Mouse (Mus musculus): Measurements from ENCODE around the gene Tdrd7. TPM values are rescaled to one million over a fixed set of nuclear protein-coding genes. Genes with fewer than 3 reads are reported as not detected.
A peak's percentile ranks its signal among the peaks of the same experiment; 100 is the strongest.

Tdrd7 gene
- total RNA-seq, 2 experiments from 2014 or later: 16.8 to 21.0 TPM

DNA sequence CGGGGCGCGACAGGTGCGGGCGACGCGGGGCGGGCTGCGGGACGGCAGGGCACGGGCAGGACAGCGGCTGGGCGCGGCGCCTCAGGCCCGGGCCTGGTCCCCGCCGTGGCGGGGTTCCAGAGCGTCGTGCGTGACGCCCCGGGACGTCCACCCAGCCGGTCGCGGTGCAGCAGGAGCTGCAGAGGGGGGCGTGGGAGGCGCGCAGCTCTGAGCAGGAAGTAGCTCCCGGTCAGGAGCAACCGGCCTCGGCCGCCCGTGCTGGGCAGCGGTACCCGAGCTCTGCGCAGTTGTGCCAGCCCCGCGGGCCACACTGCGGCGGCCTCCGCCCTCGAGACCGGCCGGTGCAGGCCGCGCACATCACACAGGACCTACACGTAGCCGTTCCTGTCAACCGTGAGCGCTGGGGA is 7.3 kb downstream of the Tdrd7 start:
- DNase-seq: peak; percentile 73

DNA sequence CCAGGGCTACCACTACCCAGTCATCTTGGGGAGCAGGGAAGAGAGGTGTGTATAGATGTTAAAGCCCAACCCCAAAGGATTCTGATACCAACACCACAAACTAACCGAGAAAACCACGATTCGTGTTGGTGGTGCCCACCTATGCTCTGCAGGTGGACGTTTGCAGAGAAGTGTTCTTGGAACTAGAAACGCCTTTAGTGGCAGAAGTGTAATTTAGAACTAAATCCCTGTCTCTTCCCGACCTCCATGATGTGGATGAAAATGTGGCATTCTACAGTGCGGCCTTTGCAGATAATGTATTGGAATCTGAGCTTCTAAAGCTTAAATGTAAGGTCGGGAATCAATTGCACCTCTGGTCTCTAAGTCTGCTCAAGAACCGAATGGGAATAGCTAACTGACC is 7.8 kb downstream of the Tdrd7 start:
- no peak for DNase-seq

DNA sequence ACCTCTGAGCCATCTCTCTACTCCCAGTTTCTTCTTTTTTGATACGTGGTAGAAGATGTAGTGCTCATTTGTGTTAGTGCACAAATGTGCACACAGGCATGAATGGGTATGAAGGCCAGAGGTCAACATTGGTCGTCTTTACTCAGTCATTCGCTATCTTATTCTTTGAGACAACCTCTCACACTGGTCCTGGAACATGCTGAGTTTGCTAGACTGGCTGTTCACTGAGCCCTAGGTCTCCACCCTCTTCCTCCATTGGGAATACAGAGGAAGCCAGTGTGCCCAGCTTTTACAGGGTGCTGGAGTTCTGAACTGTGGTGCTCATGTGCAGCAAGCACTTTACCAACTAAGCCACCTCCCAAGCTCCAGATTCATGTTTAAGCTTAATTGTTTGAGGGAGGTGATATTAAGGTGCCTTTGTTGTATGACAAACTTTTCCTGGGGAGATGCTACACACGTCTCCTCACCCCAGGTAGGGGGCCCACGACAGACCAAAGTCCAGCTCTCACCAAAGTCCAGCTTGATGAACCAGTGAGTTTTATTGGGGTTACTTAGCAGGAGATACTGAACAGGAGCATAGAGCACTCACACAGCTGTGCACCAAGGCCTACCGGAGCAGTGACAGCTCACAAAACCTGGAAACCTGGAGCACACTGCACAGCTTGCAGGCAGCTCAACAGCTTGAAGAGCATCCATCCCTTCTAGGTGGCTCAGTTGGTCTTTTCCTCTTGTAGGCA is 12.0 kb downstream of the Tdrd7 start:
- no peak for DNase-seq

DNA sequence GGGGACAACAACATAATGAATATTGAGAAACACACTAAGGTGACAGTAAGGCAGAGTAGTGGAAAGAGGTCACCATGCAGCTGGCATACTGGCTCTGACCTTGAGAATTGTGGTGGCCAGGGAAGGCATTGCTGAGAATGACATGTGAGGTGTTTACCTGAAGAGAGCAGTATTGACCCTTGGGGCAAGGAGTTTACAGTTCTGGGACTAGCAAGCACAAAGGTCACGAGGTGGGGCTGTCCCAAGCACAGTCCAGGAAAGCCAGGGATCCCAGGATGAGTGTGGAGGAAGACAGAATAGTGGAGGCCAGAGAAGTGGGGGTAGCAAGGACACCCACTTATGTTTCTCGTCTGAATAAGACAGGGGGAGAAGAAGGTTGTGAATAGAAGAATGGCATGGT is 14.8 kb downstream of the Tdrd7 start:
- no peak for DNase-seq

DNA sequence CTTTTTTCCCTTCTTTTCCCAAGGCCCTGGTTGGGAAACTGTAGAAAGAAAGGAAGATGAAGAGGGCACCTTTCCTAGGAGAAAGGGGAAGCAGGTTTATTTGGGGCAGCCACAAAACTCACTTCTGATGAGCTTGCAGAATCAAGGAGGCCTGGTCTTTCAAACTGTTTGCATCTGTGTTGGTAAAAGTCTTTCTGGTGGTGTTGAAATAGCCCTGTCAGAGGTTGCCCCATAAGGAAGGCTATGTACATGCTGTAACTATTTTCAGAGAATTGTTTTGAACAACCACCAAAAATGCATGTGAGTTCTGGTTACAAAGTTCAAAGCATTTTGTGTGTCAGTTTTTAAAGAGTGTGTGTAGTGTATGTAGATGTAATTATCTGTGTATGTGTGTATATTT is 15.9 kb downstream of the Tdrd7 start:
- no peak for DNase-seq

DNA sequence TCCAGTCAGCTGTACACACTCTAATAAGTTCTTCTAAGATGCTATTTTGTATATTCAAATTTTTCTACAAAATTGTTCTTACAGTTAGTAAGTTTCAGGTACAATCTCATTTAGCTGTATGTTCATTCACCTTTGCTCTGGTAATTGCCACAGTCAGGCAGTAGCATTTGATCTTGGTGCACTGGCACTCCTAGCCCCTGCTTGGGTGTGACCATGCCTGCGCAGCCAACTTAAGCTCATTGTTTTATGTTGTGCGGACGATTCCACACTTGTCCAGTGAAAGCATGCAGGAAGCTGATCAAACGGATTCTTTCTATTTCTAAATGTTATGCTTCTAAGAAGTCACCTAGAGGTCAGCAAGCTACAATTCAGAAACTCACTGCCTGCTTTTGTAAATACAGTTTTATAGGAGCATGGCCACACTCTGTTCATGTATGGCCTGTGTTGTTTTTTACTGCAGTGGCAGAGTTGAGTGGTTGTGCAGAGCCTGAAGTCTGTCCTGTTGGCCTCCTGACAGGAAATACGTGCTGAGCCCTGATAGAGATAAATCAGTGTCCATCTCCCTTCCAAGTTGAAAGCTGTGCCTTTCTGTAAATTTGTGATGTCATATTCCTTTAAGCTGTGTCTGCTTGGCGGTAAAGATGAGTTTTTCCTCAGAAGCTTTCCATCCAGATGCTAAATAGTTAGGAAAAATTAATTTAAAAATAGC is 25.4 kb downstream of the Tdrd7 start:
- no peak for DNase-seq

DNA sequence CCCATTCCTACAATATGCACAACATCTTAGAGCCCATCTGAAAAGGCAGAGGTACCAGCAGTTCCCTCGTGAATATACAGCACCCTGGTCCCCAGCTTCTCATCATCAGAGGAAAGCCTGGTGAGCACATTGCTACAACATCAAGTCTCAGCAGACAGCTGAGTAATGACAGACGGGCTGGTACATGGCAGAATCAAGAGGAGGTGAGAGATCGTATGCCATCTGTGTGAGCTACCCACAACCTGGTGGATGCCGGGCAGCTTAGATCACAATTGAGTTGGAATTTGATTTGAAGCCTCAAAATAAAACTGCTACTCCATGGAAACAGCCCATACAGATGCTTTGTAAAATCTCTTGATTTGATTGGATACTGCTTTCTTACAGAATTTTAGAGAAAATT is 33.4 kb downstream of the Tdrd7 start:
- DNase-seq: no peak

DNA sequence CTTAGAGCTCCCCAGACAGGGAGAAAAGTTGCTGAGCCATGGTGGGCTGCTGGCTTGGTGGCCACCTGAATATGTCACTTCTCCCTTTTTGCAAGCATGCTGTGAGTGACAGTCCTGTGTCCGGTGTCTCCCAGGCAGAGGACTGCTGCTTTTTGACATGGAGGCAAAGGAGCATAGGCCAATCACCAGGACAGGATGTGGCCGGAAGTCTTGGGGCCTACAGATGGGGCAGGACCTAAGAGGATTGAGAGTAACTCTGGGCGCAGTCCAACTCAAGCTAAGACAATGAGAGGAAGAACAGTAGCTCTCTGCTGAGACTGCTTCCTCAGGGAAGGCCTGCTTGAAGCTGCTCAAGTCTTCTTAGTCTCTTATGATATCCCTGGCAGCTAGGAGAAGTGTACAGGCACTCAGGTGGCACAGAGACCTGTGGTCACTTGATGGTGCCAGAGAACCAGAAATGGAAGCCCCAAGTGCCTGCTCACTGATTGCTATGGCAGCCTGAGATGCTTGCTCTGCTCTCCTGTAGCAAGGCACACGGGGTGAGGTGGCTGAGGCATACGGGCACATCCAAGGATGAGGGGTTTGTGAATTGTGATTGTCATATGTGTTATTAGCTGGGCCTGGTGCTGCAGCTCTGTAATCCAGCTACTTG is 43.1 kb downstream of the Tdrd7 start:
- no peak for DNase-seq

DNA sequence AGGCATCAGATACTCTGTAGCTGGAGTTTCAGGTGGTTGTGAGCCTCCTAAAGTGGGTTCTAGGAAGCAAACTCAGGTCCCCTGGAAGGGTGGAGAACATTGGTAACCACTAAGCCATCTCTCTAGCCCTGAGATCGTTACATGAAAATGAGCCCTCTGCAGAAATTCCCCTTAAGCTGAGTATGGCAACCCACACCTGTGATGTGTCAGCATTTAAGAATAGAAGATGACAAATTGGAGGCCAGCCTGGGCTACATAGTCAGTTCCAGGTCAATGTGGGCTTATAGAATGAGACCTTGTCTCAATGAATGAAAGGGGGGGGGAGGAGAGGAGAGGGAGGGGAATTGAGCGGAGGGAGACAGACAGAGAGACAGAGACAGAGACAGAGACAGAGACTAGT is 46.6 kb downstream of the Tdrd7 start:
- no peak for DNase-seq

DNA sequence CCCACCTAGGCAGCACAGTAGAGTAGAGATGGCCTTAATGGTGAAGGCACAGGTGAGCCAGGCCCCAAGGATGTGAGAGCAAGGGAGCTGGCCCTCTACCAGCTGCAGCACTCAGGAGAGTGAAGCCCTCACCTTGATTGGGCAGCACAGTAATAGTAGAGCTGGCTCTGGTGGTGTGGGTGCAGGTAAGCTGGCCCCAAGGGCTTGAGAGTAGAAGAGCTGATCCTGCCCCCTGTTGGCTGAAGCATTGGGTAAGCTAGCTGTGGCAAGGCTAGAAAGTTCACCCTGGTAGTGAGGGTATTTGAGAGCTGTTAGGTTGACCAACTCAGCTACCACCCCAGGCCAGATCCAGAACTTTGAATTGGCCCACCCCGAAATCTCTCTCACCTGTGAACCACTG is 50.5 kb downstream of the Tdrd7 start:
- DNase-seq: no peak

DNA sequence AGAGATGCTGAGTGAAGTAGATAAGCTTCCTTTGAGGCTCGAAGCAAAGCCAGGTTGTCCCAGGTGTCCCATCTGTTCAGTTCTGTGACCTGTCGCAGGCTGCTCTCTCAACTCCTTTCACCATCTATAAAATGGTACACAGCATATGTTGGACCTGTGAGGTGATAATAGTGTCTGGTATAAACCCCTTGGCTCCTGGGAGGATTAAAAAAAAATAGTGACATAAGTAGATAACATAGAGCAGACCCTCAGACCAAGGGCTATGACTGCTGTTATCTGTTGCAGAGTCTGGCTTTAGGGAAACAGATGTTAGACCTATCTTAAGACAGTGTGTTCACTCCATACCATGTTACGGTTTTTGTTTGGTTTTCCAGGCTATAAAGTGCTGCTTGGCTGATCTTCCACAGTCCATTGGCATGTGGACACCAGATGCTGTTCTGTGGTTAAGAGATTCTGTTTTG is 57.9 kb downstream of the Tdrd7 start:
- no peak for DNase-seq

DNA sequence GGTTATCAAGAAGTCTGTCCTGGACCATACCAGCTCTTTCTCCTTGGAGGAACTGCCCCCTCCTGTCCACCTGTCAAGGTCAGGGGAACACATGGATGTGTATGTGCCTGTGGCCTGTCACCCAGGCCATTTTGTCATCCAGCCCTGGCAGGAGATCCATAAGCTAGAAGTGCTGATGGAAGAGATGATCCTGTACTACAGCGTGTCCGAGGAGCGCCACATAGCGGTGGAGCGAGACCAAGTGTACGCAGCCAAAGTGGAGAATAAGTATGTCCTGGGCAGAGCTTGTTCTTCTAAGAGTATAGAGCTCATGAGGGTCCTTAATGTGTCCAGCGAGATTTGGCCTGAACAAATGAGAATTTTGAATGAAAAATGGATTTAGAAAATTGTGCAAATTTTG is 60.8 kb downstream of the Tdrd7 start:
- peak; percentile 48 for DNase-seq

DNA sequence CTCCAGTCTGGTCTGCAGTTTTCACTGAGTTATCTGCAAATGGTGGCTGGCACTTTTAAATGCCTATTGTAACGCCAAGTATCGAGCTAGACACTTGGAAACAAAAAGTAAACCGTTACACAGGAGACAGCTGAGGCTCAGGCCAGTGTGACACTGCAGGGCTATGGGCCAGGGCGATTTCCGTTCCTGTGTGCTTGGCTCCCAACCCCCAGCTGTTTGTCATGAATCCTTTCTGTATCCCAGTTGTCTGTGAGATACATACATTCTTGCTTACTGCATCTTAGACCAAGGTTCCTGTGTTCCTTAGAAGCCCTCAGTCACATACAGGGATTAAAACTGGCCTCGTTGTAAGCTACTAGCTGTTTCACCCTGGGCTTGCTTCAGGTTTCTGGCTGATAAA is 63.1 kb downstream of the Tdrd7 start:
- no peak for DNase-seq

DNA sequence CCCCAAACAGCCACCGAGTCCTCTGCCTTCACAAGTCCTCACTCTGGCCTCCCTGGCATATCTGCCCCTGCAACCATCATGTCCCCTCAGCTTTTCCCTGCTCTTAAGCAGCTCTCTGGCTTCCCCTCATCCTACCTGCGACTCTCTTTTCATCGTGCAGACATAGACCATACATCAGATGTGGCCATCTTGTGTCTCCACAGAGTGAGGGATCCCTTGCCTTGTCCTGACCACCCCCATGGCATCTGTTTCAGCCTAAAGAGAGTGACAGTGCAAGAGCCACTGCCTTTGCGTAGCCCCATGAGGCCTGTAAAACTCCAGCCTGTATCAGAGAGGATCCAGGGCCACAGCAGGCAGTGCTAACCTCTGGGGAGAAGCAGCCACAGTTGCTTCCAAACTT is 63.6 kb downstream of the Tdrd7 start:
- no peak for DNase-seq

DNA sequence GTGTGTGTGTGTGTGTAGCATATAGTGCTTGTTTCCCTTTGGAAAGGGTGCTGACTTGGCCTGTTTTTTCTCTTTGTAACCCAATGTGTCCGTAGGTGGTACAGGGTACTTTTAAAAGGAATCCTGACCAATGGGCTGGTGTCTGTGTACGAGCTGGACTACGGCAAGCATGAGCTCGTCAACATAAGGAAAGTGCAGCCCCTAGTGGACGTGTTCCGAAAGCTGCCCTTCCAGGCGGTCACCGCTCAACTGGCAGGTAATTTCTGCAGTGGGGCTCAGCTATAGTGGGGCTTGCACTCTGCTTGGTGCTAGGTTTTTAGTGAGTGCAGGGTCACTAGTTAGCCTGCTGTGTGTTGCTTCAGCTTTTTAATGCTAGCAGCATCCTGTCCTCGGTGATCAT is 64.4 kb downstream of the Tdrd7 start:
- DNase-seq: peak; percentile 55

DNA sequence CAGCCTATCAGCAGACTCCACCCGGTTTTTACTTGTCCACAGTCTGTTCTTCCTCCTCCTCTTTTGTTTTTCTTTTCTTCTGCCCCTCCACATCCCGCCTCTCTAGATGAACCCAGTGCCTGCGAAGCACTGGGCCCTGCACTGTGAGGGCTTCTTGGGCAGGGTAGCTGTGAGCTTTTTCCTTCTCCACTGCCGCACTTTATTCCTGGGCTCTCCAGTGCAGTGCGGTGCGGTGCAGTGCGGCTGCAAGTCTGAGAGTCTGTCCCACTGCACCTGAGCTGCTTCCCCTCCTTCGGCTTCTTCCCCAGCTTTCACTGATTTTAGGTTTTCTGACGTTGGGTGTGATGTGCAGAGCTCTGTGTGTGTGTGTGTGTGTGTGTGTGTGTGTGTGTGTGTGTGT is 67.3 kb downstream of the Tdrd7 start:
- no peak for DNase-seq

DNA sequence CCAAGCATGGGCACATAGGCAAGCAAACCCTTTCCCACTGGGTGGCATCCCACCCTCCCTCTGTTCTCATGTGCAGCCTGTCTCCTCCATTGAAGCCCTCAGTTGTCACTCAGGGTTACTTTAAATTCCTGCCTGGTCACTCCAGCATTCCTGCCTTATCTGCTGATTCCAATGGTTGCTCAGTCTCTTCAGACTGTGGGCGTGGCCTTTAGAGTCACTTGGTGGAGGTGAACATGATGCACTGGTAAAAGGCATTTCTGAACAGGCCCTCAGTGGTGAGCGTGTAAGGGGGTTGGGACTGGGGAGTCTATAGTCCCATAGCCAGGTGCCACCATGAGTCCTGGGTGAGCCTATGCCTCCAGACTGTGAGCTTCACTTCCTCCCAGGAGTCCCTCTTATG is 68.1 kb downstream of the Tdrd7 start:
- no peak for DNase-seq

DNA sequence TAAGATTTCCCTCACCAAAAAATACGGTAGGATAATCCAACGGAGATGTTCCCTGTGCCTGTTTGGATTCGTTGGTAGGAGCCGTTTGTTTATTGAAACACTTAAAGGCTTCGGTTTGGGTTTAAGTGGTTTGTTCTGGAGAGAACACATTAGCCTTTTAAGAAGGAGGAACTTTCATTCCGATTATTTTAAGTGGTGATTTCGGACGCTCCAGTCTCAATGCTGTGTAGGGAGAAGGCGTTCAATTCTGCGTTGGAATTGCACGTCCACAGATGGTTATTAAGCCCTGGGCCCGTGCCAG is 73.4 kb downstream of the Tdrd7 start:
- DNase-seq: no peak

DNA sequence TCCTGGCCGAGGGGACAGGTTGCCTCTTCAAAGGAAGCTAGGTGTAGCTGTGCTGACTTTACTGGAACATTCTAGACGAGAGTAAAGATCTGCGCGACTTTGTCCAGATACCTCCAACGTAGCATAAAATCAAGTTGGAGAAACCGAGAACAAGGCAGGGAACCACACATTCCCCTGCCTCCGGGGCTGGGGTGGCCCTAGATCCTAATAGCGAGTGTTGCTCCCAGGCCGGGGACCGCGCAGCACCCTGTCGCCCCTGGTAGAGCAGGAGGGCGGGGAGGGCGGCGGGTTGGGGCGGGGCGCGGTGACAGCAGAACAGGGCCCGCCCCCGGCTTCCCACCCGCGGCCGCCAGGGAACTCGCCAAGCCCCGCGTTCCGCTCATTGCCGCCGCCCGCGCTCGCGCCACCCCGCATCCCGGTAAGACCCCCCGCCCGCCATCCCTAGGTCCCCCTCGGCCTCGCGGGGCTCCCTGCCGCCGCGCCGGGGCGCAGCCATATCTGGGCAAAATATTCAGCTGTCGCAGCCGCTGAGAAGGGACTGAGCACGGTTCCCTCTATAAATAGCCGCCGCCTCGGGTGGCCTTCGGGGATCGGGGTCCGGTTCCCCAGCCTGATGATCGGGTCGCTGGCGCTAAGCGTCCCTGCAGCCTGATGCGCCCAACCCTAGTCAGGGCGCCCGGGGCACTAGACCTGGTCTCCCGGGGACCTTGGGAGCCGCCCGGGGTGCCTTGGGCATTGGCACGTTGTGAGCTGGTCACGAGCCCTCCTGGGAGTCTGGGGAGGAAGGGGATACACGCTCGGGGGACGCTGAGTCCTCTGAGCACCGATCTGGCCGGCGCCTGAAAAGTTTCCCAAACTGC is 74.0 kb downstream of the Tdrd7 start, which contains the start of gene Tmod1:
Tmod1 (plus strand) TSS at position 44 of the 860 bp plus-strand sequence.
- DNase-seq: peak; percentile 79

DNA sequence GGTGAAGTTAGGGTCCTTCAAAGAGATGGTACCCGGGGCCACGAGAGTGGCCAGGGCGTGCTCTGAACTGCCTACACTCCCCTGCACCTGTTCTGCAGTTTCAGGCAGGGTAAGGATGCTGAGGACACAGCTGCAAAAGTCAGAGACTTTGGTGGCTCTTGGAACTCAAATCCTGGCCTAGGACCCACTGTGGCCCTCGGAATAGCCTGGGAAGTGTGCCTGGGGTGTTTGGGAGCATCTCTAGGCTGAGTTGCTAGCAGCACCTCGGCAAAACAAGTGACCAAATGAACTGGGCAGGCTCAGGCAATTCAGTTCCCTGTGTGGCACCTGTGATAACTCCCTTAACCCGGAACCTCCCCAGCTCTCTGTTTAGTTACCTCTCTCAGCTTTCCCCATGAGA is 74.8 kb downstream of the Tdrd7 start:
- no peak for DNase-seq

DNA sequence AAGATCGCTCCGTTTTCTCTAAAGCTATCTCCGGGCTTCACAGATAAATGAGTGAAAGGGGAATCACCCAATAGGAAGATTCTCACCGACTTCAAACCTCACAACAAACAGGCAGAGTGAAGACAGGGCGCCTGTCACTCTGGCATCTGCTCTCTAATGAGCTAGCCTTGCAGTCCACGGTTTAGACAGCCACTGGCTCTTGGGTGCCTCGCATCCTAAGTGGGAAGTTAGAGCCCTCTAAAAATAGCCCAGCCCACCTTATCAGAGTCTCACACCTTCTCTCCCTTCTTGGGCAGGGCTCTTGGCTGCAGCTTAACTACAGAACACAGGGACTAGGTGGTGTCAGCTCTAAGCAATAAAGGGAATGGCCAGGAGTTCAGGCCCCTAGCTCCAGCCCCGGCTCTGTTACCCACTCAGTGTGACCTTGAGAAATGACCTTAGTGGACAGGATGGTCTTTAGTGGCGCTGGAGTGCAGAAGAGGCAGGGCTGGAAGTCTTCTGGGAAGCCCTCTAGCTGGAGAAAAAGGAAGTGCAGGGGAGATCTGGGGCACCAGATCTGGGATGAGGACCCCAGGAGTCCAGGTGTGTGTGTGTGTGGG is 75.6 kb downstream of the Tdrd7 start:
- DNase-seq: peak; percentile 31
